Mouse (Mus musculus) midbrain, embryonic 11.5 days (tissue): ENCODE data around the gene Rnase13. TPM values are rescaled to one million over a fixed set of nuclear protein-coding genes. Genes with fewer than 3 reads are reported as not detected.
"Not testable (repeated sequence)": the region's sequence is repeated elsewhere in the genome, so short reads cannot be mapped to it uniquely, and the experiment has no call there.

Experiments
- ATAC-seq: fragments of 200-750 bp; cut with Nextera tagmentation; 2 replicates; pipeline ENCODE4 v1.8.0; 2017; ENCODE audit warnings: moderate TSS enrichment, moderate library complexity; ENCODE audit not compliant: low FRiP score
- DNase-seq: peaks from one replicate; pipeline ENCODE4 v3.0.0; 2015; ENCODE audit warnings: low spot score; ENCODE audit errors: missing footprints
- H3K27ac ChIP-seq: fragments of 300-500 bp; sonication (generic); 2 replicates; pipeline ENCODE4 v1.5.1; 2014; ENCODE audit warnings: low read depth, low read length
- H3K27me3 ChIP-seq: fragments of 300-500 bp; sonication (generic); 2 replicates; pipeline ENCODE4 v1.6.1; 2014; ENCODE audit warnings: mild to moderate bottlenecking, low read length, moderate library complexity, mixed read lengths; ENCODE audit not compliant: control insufficient read depth, insufficient read depth
- H3K36me3 ChIP-seq: fragments of 300-500 bp; sonication (generic); 2 replicates; pipeline ENCODE4 v1.6.1; 2014; ENCODE audit warnings: mild to moderate bottlenecking, low read length, moderate library complexity, mixed read lengths; ENCODE audit not compliant: control insufficient read depth, insufficient read depth
- H3K4me1 ChIP-seq: fragments of 300-500 bp; sonication (generic); 2 replicates; pipeline ENCODE4 v1.6.1; 2014; ENCODE audit warnings: low read length; ENCODE audit not compliant: control insufficient read depth, insufficient read depth
- H3K4me2 ChIP-seq: fragments of 300-500 bp; sonication (generic); 2 replicates; pipeline ENCODE4 v1.6.1; 2014; ENCODE audit warnings: mild to moderate bottlenecking, moderate library complexity
- H3K4me3 ChIP-seq: fragments of 300-500 bp; sonication (generic); 2 replicates; pipeline ENCODE4 v1.5.1; 2014; ENCODE audit warnings: low read depth, low read length
- H3K9ac ChIP-seq: fragments of 300-500 bp; sonication (generic); 2 replicates; pipeline ENCODE4 v1.6.1; 2014; ENCODE audit warnings: low read length
- H3K9me3 ChIP-seq: fragments of 300-500 bp; sonication (generic); 2 replicates; pipeline ENCODE4 v1.6.1; 2016; ENCODE audit warnings: low read length; ENCODE audit not compliant: control insufficient read depth
- WGBS: fragments of 180-500 bp; shearing (Covaris S2); extraction: QIAGEN DNeasy Blood & Tissue Kit; methylation state at CpG from one replicate; pipeline ENCODE4 v1.1.7; 2014; 5-methylcytosine and 5-hydroxymethylcytosine counted together
- polyA plus RNA-seq: library from polyadenylated mRNA; unstranded; fragments of >200 nt; fragmentation: Nextera tagmentation; extraction: Ambion mirVana; gene quantifications from 2 replicates; pipeline ENCODE4 v1.2.1, GENCODE M21; 2014

The Rnase13 gene
- polyA plus RNA-seq, 1 experiment from 2014 or later, result not detected

GRCm38 (mm10) chr14:51930824-51931223 is 8.3 kb upstream of the Rnase13 start:
- H3K27ac ChIP-seq, result no peak overlapping the region
- H3K36me3 ChIP-seq, result no peaks in the 10 kb centered on the region
- H3K9me3 ChIP-seq, result no peaks in the 10 kb centered on the region
- no peak overlapping the region for H3K4me2 ChIP-seq
- WGBS, result 37% methylated on average over 5 of the region's 5 CpGs
- peak; percentile 73; the same call in 1 of the 2 replicates for ATAC-seq
- peak; percentile 84 for DNase-seq
- H3K4me3 ChIP-seq, result no peak overlapping the region
- no peaks in the 10 kb centered on the region for H3K4me1 ChIP-seq
- H3K9ac ChIP-seq, result no peak overlapping the region
- no peaks in the 10 kb centered on the region for H3K27me3 ChIP-seq

DNA sequence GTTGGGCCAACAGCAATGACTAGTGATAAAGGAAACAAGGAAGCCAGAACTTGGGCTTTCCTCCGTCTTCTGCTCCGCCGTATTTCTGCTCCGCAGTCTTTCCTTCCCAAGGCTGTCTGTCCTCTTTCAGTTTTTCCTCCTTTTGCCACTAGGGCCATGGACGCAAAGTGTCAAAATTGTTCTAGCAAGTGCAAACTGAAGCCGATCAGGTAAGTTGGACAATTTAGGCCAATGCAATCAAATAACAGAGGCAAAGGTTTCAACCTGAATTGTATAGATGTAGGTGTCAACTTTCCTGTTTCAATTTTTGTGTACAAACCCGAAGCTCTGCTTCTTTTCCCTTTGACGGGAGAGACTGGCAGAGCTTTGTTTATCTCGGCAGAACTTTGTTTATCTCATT is 7.4 kb upstream of the Rnase13 start:
- no peak for ATAC-seq
- H3K9me3 ChIP-seq, result no peaks in the 10 kb centered on the region
- no peaks in the 10 kb centered on the region for H3K27me3 ChIP-seq
- H3K27ac ChIP-seq, result no peak overlapping the region
- 74% methylated on average over 9 of the region's 9 CpGs for WGBS
- peak; percentile 66 for DNase-seq
- H3K4me3 ChIP-seq, result no peak overlapping the region
- H3K9ac ChIP-seq, result no peak overlapping the region
- no peaks in the 10 kb centered on the region for H3K36me3 ChIP-seq
- H3K4me1 ChIP-seq, result no peaks in the 10 kb centered on the region
- no peak overlapping the region for H3K4me2 ChIP-seq

DNA sequence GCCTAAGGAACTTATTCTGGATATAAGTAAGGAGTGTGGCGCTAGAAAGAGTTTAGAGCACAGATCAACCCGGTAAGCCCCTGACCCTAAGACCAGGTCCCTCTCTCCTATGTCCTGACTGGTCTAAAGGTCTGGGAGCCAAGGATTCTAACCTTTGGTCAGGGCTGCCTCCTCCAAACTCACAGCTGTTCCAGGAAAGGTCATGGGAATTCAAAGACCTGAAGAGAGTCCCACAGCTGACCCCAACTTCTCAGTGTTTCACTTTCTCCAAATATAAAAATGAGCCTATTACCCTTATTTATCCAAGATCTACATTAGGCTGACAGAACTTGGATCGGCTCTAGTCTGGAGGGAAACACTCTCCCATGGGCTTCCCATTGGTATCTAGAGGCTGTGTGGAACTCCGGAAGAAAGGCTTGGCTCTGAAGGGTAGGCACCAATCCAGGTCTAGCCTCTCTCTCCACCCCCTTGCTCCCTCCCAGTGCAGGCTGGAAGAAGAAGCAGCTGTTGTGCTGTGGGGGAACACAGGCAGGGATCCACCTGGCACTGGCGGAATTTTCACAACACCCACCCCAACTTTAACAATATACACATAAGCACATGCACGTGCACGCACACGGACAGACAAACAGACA is 6.9 kb upstream of the Rnase13 start:
- no peaks in the 10 kb centered on the region for H3K4me1 ChIP-seq
- H3K9me3 ChIP-seq, result no peaks in the 10 kb centered on the region
- ATAC-seq (no peak), DNase-seq (no peak)
- H3K4me2 ChIP-seq, result no peak overlapping the region
- H3K9ac ChIP-seq, result no peak overlapping the region
- no peaks in the 10 kb centered on the region for H3K36me3 ChIP-seq
- 84% methylated on average over 8 of the region's 8 CpGs for WGBS
- H3K27me3 ChIP-seq, result no peaks in the 10 kb centered on the region
- H3K4me3 ChIP-seq, result no peak overlapping the region
- H3K27ac ChIP-seq, result no peak overlapping the region

DNA sequence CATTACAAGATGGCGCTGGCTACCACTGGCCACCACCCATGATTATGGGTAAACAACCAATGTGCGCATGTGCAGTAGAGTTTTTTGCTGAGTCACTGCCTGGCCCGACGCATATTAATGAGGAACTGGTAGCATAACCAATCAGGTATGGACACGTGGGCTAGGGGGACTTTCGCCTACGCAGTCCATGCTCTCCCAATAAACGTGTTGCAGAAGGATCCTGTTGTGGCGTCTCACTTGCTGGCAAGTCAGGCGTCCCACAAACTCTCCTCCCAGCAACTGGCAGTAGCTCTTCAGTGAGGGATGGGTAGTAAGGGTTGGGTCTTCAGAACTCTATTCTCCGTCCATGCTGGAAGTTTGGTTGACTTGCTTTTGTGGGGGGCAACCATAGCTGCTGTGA is 4.4 kb upstream of the Rnase13 start:
- not testable (repeated sequence) for H3K36me3 ChIP-seq, H3K9ac ChIP-seq, H3K4me2 ChIP-seq, H3K4me1 ChIP-seq, H3K9me3 ChIP-seq, ATAC-seq, H3K27ac ChIP-seq, H3K4me3 ChIP-seq, H3K27me3 ChIP-seq
- WGBS, result 94% methylated on average over 11 of the region's 11 CpGs
- DNase-seq, result peak; percentile 60

GRCm38 (mm10) chr14:51923492-51923891 is 919 bp upstream of the Rnase13 start:
- Histone ChIP-seq H3K27ac (no peak overlapping the region), H3K36me3 (no peaks in the 10 kb centered on the region), H3K4me3 (no peak overlapping the region), H3K9me3 (no peaks in the 10 kb centered on the region), H3K4me2 (no peak overlapping the region), H3K27me3 (no peaks in the 10 kb centered on the region), H3K4me1 (no peaks in the 10 kb centered on the region), H3K9ac (no peak overlapping the region)
- ATAC-seq (no peak), DNase-seq (no peak)
- 78% methylated on average over 4 of the region's 4 CpGs for WGBS

GRCm38 (mm10) chr14:51922910-51923309 is 337 bp upstream of the Rnase13 start:
- no peaks in the 10 kb centered on the region for H3K36me3 ChIP-seq
- no peaks in the 10 kb centered on the region for H3K4me1 ChIP-seq
- WGBS, result 77% methylated on average over 2 of the region's 2 CpGs
- H3K4me3 ChIP-seq, result no peak overlapping the region
- H3K27me3 ChIP-seq, result no peaks in the 10 kb centered on the region
- DNase-seq (no peak), ATAC-seq (no peak)
- H3K9me3 ChIP-seq, result no peaks in the 10 kb centered on the region
- H3K9ac ChIP-seq, result no peak overlapping the region
- H3K4me2 ChIP-seq, result no peak overlapping the region
- H3K27ac ChIP-seq, result no peak overlapping the region

GRCm38 (mm10) chr14:51921759-51922570 is 608 bp downstream of the Rnase13 start:
- Histone ChIP-seq H3K27me3 (no peaks in the 10 kb centered on the region), H3K9me3 (no peaks in the 10 kb centered on the region), H3K4me2 (no peak overlapping the region), H3K9ac (no peak overlapping the region), H3K4me1 (no peaks in the 10 kb centered on the region), H3K4me3 (no peak overlapping the region), H3K36me3 (no peaks in the 10 kb centered on the region), H3K27ac (no peak overlapping the region)
- DNase-seq (no peak), ATAC-seq (no peak)
- WGBS, result 87% methylated on average over 16 of the region's 16 CpGs

GRCm38 (mm10) chr14:51918966-51919365 is 3.6 kb downstream of the Rnase13 start:
- no peak for ATAC-seq
- Histone ChIP-seq H3K4me2 (no peak overlapping the region), H3K27me3 (no peaks in the 10 kb centered on the region; the same call in 1 of the 2 replicates), H3K9me3 (no peaks in the 10 kb centered on the region), H3K9ac (no peak overlapping the region), H3K36me3 (no peaks in the 10 kb centered on the region), H3K4me1 (peaks cover 2% of the 10 kb centered on the region; the same call in 1 of the 2 replicates), H3K27ac (no peak overlapping the region), H3K4me3 (no peak overlapping the region)
- 87% methylated on average over 4 of the region's 4 CpGs for WGBS
- DNase-seq, result no peak

- no peaks in the 10 kb centered on the region for H3K36me3 ChIP-seq
- H3K9me3 ChIP-seq, result no peaks in the 10 kb centered on the region
- ATAC-seq (no peak), DNase-seq (no peak)
- H3K4me1 ChIP-seq, result peaks cover 7% of the 10 kb centered on the region
- no peak within 1 kb of the TSS for H3K27ac ChIP-seq
- 94% methylated on average over 4 of the region's 4 CpGs for WGBS
- no peak within 1 kb of the TSS for H3K4me2 ChIP-seq
- no peak within 1 kb of the TSS for H3K4me3 ChIP-seq
- H3K9ac ChIP-seq, result no peak within 1 kb of the TSS
- H3K27me3 ChIP-seq, result peaks cover 2% of the 10 kb centered on the region
These were observed 4.4 kb downstream of the Rnase13 start, which contains the start of gene Tppp2 for GRCm38 (mm10) chr14:51918125-51918524. Gene Tppp2 (plus strand): TSS chr14:51918425.
